Mouse (Mus musculus): ENCODE measurements around the gene Neurog2. TPM values are rescaled to one million over a fixed set of nuclear protein-coding genes. Genes with fewer than 3 reads are reported as not detected.

Gene Neurog2
- polyA plus RNA-seq, 1 experiment from 2014 or later, result not detected

DNA sequence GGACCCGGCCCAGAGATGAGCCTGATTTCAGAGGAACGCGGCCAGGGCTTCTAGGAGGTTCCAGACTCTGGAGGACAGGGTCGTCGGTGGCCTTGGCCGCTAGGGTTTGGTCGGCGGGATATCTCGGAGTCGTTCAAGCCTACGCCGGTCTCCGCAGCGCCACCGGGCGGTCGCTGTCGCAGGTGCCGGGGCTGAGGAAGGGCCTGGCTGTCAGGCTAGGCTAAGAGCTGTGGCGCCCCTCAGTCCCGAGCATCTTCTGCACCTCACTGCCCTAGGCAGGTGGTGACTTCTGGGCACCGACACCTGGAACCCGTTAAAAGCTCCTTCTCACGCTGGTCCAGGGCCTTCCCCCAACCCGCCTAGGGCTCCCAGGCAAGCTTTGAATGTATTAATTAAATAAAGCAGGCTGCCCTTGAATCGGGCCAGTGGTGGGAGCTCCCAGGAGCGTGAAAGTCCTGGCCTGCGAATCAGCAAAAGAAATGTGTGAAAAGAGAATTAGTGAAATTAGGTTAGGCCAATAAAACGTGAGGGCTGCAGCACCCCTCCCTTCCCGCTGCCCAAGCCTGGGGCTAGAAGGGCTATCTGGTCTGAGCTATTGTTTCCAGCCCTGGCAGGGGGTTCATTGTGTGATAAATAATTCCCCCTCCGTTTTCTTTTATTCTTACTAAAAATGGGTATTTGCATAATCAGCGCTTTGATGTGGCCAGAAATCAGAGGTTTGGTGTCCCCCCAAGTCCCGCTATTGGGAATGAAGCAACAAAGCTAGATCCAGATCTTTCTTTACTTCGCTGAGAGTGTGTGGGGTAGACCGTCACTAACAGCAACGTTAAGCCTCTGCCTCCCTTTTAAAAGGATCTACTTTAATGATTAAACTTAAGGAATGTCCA, 7.2 kb downstream of the Neurog2 start:
- Histone ChIP-seq H3K4me2 (replicated peaks; ENCODE audit: low read depth, low read length) (no peak overlapping the region), H3K4me1 (ENCODE audit: control insufficient read depth, insufficient read depth, low read length) (peaks cover 3% of the 10 kb centered on the region; the same call in 1 of the 2 replicates), H3K27ac (ENCODE audit: low read length) (no peak overlapping the region), H3K36me3 (ENCODE audit: control insufficient read depth, insufficient read depth, low read length) (no peaks in the 10 kb centered on the region), H3K4me3 (ENCODE audit: low read depth, low read length) (no peak overlapping the region), H3K9me3 (ENCODE audit: control insufficient read depth, low read depth, low read length) (no peaks in the 10 kb centered on the region), H3K9ac (replicated peaks; ENCODE audit: low read depth, low read length) (no peak overlapping the region), H3K27me3 (ENCODE audit: control insufficient read depth, insufficient read depth, low read length) (peaks cover 61% of the 10 kb centered on the region)
- under 1% methylated on average over 36 of the region's 36 CpGs for WGBS
- no peak for ATAC-seq (ENCODE audit: insufficient number of reproducible peaks, insufficient read depth, low FRiP score, low read depth)

DNA sequence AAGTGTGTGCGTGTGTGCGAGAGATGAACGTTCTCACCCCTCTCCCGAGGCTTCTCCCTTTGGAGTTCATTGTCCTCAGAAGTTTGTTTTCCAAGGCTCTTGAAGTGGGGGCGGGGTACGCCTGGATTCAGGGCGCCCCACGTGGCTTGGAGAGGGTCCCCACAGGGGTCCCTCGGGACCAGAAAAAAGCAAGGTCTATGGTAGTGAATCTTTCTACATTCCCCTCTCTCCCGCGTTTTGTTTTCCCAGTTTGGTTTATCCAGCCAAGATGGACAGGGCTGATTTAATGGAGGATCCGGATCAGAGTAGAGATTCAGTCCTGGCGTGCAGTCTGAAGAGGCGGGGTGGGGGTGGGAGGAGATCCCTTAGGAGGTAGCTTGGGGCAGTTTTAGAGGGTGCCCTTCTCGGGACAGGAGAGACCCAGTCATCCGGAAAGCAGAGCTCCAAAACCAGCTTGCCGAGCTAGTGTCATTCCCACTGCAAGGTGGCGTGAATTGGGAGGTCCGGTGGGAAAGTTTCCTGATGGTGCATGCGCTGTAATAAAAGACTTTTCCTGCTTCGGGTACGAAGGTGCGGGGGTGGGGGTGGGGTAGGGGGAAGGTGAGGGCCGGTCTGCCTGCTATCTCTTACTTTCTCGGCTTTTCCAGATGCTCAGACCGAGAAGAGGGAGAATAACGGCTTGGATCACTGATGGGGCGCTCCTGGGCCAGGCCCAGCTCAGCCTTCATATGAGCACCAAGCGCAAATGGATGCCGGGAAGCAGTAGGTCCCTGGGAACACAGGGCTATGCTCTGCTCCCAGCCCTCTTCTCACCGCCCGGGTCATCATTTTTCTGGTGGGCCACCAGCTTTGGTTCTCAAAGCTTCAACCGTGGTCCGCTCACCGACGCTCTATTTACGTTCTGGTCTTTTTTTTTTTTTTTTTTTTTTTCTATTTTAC, 8.1 kb downstream of the Neurog2 start:
- peaks cover 58% of the 10 kb centered on the region for H3K27me3 ChIP-seq (ENCODE audit: control insufficient read depth, insufficient read depth, low read length)
- H3K9ac ChIP-seq (replicated peaks; ENCODE audit: low read depth, low read length), result no peak overlapping the region
- no peaks in the 10 kb centered on the region for H3K36me3 ChIP-seq (ENCODE audit: control insufficient read depth, insufficient read depth, low read length)
- ATAC-seq (ENCODE audit: insufficient number of reproducible peaks, insufficient read depth, low FRiP score, low read depth), result no peak
- WGBS, result 2% methylated on average over 37 of the region's 37 CpGs
- peak overlapping the region; percentile 6; the same call in 1 of the 2 replicates for H3K4me2 ChIP-seq (replicated peaks; ENCODE audit: low read depth, low read length)
- H3K27ac ChIP-seq (ENCODE audit: low read length), result no peak overlapping the region
- no peak overlapping the region for H3K4me3 ChIP-seq (ENCODE audit: low read depth, low read length)
- no peaks in the 10 kb centered on the region for H3K9me3 ChIP-seq (ENCODE audit: control insufficient read depth, low read depth, low read length)
- peaks cover 3% of the 10 kb centered on the region; the same call in 1 of the 2 replicates for H3K4me1 ChIP-seq (ENCODE audit: control insufficient read depth, insufficient read depth, low read length)

DNA sequence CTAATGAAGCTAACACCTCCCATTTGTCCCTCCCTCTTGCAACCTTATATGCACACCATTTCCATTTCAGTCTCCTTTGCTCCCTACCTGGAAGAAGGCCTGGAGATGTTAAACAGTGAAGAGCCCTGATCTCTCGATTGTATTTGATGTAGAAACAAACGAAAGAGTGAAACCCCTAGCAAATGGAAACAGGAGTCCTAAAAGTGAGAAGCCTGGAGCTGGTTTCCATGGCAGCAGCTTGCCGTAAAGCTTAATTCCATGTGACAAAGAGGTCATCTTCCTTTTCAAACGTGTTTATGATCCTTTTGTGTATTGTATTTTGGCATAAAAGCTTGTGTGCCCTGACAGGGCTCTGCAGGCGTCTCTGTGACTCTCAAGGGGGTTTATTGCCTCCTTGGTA, 9.3 kb downstream of the Neurog2 start:
- Histone ChIP-seq H3K27ac (ENCODE audit: low read length) (no peak overlapping the region), H3K9ac (replicated peaks; ENCODE audit: low read depth, low read length) (no peak overlapping the region), H3K4me3 (ENCODE audit: low read depth, low read length) (no peak overlapping the region), H3K4me2 (replicated peaks; ENCODE audit: low read depth, low read length) (no peak overlapping the region), H3K9me3 (ENCODE audit: control insufficient read depth, low read depth, low read length) (no peaks in the 10 kb centered on the region), H3K36me3 (ENCODE audit: control insufficient read depth, insufficient read depth, low read length) (no peaks in the 10 kb centered on the region), H3K27me3 (ENCODE audit: control insufficient read depth, insufficient read depth, low read length) (peaks cover 61% of the 10 kb centered on the region), H3K4me1 (ENCODE audit: control insufficient read depth, insufficient read depth, low read length) (peaks cover 3% of the 10 kb centered on the region; the same call in 1 of the 2 replicates)
- 13% methylated on average over 5 of the region's 5 CpGs for WGBS
- no peak for ATAC-seq (ENCODE audit: insufficient number of reproducible peaks, insufficient read depth, low FRiP score, low read depth)

DNA sequence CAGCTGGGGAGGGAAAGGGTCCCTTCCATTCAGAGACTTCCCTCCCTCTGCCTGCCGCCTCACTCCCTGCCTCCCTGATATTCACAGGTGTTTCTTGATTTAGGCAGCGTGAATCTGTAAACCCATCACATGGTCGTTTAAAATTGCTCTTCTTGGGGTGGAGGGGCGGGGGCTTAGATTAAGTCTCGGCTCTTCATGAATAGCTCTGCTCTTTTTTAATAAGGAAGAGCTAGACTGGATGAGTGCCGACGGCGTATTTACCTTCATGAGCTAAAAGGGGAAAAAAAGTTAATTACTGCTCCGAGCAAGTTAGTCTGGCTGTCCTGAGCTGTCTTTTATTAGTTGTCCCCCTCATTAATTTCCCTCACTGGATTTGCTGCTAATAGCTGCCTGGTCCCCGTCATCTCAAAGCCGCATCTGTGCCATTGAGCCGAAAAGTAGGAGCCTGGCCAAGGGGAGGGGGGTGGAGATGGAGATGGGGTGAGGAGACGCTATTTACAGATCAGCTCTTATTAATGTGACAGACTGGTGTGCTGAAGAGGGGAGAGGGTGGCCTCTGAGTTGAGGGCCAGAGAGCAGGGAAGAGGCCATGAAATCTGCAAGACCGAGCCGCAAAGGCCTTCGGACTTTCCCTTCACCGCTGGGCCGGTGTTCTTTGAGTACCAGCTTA, 13.4 kb downstream of the Neurog2 start:
- WGBS, result 51% methylated on average over 18 of the region's 18 CpGs
- H3K4me2 ChIP-seq (replicated peaks; ENCODE audit: low read depth, low read length), result no peak overlapping the region
- no peaks in the 10 kb centered on the region for H3K4me1 ChIP-seq (ENCODE audit: control insufficient read depth, insufficient read depth, low read length)
- peaks cover 30% of the 10 kb centered on the region for H3K27me3 ChIP-seq (ENCODE audit: control insufficient read depth, insufficient read depth, low read length)
- H3K27ac ChIP-seq (ENCODE audit: low read length), result no peak overlapping the region
- no peak overlapping the region for H3K9ac ChIP-seq (replicated peaks; ENCODE audit: low read depth, low read length)
- H3K36me3 ChIP-seq (ENCODE audit: control insufficient read depth, insufficient read depth, low read length), result no peaks in the 10 kb centered on the region
- ATAC-seq (ENCODE audit: insufficient number of reproducible peaks, insufficient read depth, low FRiP score, low read depth), result no peak
- no peak overlapping the region for H3K4me3 ChIP-seq (ENCODE audit: low read depth, low read length)
- H3K9me3 ChIP-seq (ENCODE audit: control insufficient read depth, low read depth, low read length), result no peaks in the 10 kb centered on the region

DNA sequence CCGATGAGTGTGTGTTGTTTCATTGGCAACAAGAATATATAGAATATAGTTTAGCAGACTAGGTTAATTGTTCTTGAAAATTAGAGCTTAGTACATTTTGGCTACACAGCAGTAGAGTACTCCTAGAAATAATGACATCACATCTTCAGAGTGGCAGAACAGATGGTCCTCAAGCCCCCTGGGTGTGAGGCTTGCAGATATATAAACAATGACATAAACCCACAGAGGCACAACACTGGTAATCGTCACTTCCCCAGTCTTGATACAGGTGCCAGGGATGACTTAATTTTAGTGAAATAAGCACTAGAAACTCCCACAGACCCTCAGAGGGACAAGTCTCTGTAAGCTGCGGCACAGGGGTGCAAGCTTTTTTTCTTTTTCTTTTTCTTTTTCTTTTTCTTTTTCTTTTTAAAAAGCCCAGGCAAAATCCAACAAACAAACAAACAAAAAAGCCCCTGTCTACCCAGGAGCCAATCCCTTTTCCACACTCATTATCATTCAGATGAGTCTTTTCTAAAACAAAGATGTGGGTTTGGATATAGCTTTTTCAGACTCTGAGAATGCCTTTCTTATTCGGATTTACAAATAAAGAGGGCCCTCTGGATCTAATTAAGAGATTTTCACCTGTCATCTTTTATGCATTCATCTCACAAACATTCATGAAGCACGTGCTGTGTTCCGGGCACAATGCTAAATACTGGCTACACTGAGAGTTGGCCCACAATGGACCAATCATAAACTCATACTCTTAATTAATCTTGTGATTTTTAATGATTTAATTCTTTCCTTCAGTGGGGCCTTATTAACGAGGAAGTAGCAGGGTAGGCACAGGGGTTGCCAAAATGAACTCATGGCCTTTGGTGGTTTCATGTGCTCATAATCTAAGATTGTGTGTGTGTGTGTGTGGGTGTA, 19.1 kb downstream of the Neurog2 start:
- H3K4me3 ChIP-seq (ENCODE audit: low read depth, low read length), result no peak overlapping the region
- no peaks in the 10 kb centered on the region for H3K4me1 ChIP-seq (ENCODE audit: control insufficient read depth, insufficient read depth, low read length)
- no peak overlapping the region for H3K9ac ChIP-seq (replicated peaks; ENCODE audit: low read depth, low read length)
- no peak overlapping the region for H3K27ac ChIP-seq (ENCODE audit: low read length)
- no peaks in the 10 kb centered on the region for H3K27me3 ChIP-seq (ENCODE audit: control insufficient read depth, insufficient read depth, low read length)
- 62% methylated on average over 7 of the region's 7 CpGs for WGBS
- H3K9me3 ChIP-seq (ENCODE audit: control insufficient read depth, low read depth, low read length), result no peaks in the 10 kb centered on the region
- ATAC-seq (ENCODE audit: insufficient number of reproducible peaks, insufficient read depth, low FRiP score, low read depth), result no peak
- no peak overlapping the region for H3K4me2 ChIP-seq (replicated peaks; ENCODE audit: low read depth, low read length)
- no peaks in the 10 kb centered on the region for H3K36me3 ChIP-seq (ENCODE audit: control insufficient read depth, insufficient read depth, low read length)

DNA sequence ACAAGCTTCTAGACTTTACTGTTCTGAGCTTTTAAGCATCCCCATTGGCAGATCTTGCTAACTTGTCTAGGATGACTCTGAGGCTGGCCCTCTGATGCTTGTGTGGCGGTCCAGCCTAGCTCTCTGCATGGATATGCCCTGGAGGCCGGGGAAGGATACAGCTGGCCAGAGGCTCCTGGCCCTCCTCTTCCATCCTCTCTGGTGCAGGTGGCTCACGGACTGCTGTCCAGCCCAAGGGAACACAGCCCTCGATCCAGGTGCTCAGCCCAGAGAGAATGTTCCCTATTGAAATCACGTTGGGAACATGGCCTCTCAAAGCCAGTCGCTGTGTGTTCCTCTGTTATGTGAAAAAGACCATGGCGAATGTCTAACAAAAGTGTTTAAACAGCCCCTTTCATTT, 27.8 kb downstream of the Neurog2 start:
- Histone ChIP-seq H3K27ac (ENCODE audit: low read length) (no peak overlapping the region), H3K4me2 (replicated peaks; ENCODE audit: low read depth, low read length) (no peak overlapping the region), H3K4me1 (ENCODE audit: control insufficient read depth, insufficient read depth, low read length) (no peaks in the 10 kb centered on the region), H3K4me3 (ENCODE audit: low read depth, low read length) (no peak overlapping the region), H3K9me3 (ENCODE audit: control insufficient read depth, low read depth, low read length) (no peaks in the 10 kb centered on the region), H3K36me3 (ENCODE audit: control insufficient read depth, insufficient read depth, low read length) (no peaks in the 10 kb centered on the region), H3K27me3 (ENCODE audit: control insufficient read depth, insufficient read depth, low read length) (no peaks in the 10 kb centered on the region), H3K9ac (replicated peaks; ENCODE audit: low read depth, low read length) (no peak overlapping the region)
- 73% methylated on average over 7 of the region's 7 CpGs for WGBS
- ATAC-seq (ENCODE audit: insufficient number of reproducible peaks, insufficient read depth, low FRiP score, low read depth), result no peak

DNA sequence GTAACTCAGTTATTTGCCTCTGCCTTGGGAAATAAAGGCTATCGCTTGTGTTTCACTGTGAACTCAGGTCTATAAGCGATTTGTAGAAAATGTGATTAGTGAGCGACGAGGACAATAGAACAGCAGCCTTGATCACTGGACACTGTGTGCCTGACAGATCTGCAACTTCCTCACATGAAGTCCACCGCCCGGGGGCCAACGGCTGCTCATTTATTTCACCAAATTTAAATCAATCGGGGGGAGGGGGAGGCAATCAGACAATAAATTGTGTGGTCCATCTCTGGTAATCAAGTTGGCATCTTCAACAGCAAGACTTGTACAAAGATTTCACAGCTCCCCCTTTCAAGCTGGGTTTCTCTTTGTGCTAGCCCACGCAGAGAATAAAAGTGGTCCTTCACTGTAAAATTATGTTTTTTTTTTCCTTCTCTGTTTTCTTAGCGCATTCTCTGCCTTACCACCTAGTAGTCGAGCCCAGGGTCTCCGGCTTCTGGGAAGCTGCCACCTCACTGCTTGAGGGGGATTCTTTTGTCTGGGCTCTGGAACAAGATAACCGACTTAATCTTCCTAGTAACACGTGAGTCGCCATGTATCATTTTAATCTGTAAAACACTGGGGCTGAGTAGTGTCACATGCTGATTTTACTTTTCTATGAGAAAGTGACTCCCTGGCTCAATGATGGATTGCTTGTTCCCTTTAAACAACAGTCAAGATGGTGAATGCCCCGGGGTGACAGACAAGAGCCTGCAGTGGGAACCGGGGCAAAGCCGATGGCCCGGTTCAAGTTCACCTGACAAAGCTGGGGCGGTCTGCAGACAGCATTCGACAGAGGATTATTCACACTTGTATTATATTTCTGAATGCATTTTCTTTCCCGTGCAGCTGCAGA, 29.0 kb downstream of the Neurog2 start:
- Histone ChIP-seq H3K36me3 (ENCODE audit: control insufficient read depth, insufficient read depth, low read length) (no peaks in the 10 kb centered on the region), H3K9ac (replicated peaks; ENCODE audit: low read depth, low read length) (no peak overlapping the region), H3K27ac (ENCODE audit: low read length) (no peak overlapping the region), H3K9me3 (ENCODE audit: control insufficient read depth, low read depth, low read length) (no peaks in the 10 kb centered on the region), H3K4me2 (replicated peaks; ENCODE audit: low read depth, low read length) (no peak overlapping the region), H3K4me3 (ENCODE audit: low read depth, low read length) (no peak overlapping the region), H3K27me3 (ENCODE audit: control insufficient read depth, insufficient read depth, low read length) (no peaks in the 10 kb centered on the region), H3K4me1 (ENCODE audit: control insufficient read depth, insufficient read depth, low read length) (no peaks in the 10 kb centered on the region)
- WGBS, result 61% methylated on average over 22 of the region's 22 CpGs
- ATAC-seq (ENCODE audit: insufficient number of reproducible peaks, insufficient read depth, low FRiP score, low read depth), result no peak

Measured in stomach, embryonic 14.5 days (tissue).